Mouse (Mus musculus) megakaryocyte, embryonic 14.5 days (primary cell): Measurements from ENCODE around the gene Pappa.

Source experiments
- FLI1 ChIP-seq: IDR thresholded peaks from 2 replicates; pipeline ENCODE4 v1.6.1; 2012; ENCODE audit warnings: low read length, inconsistent platforms, mixed read lengths
- GATA1 ChIP-seq: IDR thresholded peaks from 3 replicates; pipeline ENCODE4 v1.6.1; 2012; ENCODE audit warnings: mixed read lengths, low read length, inconsistent platforms, borderline replicate concordance

DNA sequence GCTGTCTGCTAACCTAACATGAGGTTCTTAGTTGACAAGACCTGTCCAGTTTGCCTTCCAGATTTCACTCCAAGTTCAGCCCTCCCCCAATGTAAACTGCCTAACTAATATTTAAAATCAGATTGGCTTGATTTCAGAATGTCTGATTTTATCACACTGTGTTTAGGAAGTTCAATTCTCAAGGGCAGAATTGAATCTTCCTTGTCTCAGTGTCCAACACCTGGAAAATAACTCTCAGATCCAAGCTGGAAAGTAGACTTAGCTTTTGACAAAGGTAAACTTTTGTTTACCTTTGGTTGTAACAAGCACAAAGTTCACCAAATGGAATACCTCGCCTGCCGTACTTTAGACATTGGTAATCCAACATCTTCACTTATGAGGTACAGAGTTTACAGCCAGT lies 252.6 kb downstream of the Pappa start:
- TF ChIP-seq GATA1 = no peak
- no peak for TF ChIP-seq FLI1
